Mouse (Mus musculus) cerebellum, adult 11 months (tissue): ENCODE measurements around the gene Mrps31.

Source experiments
- DNase-seq: peaks from one replicate; pipeline ENCODE4 v3.0.0; 2022

Mrps31 gene

DNA sequence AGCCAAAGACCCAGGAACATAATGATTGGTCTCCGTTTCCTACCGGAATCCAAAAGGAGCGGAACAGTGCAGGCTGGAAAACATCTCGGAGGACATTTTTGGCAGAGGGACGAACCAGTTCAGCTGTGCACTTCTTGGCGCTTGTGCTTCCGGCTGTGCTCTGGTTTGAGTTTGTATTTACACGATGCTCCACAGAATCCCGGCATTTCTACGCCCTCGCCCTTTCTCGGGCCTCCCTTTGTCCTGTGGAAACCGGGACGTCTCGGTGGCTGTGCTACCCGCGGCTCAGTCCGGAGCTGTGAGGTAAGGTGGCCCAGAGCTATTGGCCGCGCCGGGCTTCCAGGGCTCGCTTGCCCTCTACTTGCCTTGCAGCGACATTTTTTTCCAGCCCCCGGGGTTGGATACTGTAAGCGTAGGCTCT lies at the start of gene Mrps31:
TSS of gene Mrps31 (plus strand) at position 80 of the 421 bp plus-strand sequence.
- DNase-seq: peak; percentile 81

DNA sequence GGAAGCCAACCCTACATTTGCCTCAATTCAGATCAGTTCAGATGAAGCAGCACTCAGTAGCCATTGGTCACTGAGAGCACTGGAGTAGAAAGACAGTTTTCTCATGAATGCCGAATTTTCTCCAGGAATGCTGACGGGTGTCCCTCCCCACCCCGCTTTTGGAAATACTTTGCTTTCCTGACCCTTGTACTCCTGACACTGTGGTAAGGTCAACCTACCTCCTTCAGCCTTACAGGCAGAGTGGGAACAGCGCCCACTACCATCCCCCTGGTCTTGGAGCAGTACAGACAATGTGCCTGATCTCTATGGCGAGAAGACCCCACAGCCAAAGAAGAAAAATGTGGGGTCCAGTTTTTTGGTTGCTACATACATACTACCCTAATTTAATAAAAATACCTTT lies 34.9 kb upstream of the Mrps31 start:
- no peak for DNase-seq

DNA sequence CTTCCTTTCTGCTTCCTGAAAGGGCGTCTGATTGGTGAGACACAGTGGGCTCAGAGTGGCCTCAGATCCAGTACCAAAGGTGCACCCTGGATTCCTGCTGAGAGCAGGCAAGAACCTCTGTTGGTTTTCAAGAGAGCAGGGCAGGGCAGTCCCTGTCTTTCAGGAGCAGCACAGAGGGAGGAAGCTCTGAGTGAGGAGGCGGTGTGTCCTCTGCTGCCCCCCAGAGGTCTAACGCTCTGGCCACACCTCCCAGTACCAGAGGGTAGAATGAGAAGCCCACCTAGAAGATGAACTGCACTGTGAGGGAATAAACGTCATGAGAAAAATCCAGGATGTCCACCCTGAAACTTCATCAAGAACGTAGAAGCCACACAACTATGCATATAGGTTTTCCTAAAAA lies 34.3 kb upstream of the Mrps31 start:
- no peak for DNase-seq

DNA sequence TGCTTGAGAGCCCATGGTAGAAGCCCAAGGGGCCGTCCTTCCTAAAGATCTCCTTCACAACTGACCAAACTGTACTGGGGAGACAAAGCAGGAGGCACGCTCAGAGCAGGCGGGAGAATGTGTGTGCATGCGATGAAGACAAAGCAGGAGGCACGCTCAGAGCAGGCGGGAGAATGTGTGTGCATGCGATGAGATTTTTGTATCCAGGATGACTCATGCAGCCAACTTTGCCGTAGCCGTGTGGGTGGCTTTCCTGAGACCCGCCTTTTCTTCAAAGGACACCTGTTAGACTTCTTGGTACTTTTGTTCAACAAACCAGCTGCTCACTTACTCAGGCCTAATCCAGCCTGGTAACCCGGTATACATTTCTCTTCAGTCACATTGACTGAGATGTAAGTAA lies 30.2 kb upstream of the Mrps31 start:
- no peak for DNase-seq

- DNase-seq: no peak
Observed at GRCm38 (mm10) chr8:22382824-22383595, 28.2 kb upstream of the Mrps31 start.

- DNase-seq: no peak
Observed at GRCm38 (mm10) chr8:22385158-22385557, 26.0 kb upstream of the Mrps31 start.

DNA sequence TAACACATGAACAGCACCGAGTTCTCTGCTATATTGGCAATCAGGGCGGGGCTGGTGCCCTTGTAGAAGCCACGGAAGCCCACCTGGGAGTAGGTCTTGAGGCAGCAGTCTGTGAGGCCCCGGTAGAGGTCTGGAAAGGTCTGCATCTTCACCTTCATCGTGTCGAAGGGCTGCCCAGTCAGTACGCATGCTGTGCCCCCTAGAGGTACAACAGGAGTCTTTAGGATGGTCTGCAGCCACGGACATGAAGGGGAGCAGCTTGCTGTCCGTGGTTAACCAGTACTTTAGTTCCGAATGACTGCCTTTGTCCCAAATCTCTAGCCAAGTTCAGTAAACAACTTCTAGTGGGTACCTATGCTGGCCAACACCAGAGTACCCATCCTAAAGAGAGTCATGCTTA lies 21.3 kb upstream of the Mrps31 start:
- DNase-seq: no peak

- DNase-seq: no peak
Observed at GRCm38 (mm10) chr8:22390766-22391463, 20.2 kb upstream of the Mrps31 start.

GRCm38 (mm10) chr8:22394471-22394870 lies 16.7 kb upstream of the Mrps31 start:
- no peak for DNase-seq

DNA sequence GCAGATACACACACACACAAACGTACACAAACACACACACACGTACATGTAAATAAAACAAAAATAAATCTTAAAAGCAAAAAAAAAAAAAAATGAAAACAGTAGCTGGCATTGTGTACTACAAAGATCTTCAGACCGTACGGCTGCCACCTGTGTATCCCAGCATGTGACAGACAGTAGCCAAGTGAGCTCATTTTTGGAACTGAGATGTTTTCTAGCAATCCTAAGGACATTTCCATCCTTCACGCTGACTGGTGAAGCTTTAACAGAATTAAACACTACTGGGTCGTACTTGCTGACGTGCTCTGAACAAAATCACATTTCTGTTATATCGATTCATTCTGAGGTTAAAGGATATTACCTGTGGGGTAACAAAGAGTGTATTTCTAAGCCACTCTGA lies 15.9 kb upstream of the Mrps31 start:
- peak; percentile 28 for DNase-seq

GRCm38 (mm10) chr8:22397811-22398141 lies 13.4 kb upstream of the Mrps31 start:
- no peak for DNase-seq

DNA sequence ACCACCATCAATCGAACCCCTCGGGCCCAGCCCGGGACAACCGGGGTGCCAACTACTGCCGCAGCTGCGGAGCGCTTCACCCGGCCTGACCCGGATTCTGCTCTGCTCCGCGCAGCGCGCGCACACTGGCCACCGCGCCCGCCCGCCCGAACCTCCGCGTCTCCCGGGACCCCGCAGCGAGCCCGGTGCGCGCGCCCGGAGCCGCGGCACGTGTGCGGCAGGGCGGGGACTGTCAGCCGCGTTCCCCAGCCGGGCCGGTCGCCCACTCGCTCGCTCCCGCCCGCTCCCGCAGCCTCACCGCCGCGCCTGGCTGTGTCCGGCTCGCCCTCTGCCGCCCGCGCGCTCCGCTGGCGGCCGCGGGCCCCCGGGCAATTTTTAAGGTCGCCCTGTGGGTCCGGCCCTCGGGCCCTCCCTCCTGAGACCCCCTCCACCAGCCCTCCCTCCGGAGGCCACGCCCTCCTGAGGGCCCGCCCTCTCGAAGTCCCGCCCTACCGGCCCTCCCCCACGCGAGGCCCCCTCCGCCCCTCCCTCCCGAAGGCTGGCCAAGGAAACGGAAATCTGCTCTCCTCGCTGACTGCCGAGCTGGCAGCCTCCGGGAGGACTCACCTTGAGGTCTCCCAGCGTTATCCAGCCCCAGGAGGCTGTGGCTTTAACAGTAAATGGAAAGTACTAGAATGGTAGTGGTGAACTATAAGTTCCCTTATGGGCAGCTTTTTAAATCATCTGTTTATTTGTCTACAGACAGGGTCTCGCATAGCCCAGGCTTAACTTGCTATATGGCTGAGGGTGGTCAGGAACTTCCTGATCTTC lies 12.8 kb upstream of the Mrps31 start, which contains the start of gene Slc25a15:
TSS of gene Slc25a15 (minus strand) at position 456 of the 810 bp plus-strand sequence.
- peak; percentile 87 for DNase-seq

DNA sequence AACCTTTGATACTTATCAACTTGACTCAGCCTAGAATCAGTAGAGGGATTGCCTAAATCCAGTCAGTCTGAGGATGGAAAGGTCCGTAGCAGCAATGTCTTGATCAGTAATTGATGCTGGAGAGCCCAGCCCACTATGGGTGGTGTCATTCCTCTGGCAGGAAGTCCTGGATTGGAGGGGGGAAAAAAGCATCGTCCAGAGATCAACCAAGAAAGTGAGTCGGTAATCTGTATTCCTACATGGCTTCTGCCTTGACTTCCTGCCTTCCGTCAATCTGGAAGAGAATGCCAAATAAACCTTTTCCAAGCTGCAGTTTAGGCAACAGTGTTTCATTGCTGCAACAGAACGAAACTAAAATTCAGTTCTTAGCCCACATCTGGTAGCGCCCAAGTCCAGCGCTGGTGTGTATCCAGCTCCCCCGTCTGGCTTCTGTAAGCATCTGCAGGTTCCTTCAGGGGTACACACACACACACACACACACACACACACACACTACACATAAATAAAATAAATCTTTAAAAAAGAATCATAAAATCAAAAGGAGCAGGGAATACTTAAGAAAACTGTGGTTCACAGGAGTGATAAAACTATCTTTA lies 11.8 kb upstream of the Mrps31 start:
- peak; percentile 18 for DNase-seq

- DNase-seq: no peak
Observed at GRCm38 (mm10) chr8:22400593-22400992, 10.6 kb upstream of the Mrps31 start.

DNA sequence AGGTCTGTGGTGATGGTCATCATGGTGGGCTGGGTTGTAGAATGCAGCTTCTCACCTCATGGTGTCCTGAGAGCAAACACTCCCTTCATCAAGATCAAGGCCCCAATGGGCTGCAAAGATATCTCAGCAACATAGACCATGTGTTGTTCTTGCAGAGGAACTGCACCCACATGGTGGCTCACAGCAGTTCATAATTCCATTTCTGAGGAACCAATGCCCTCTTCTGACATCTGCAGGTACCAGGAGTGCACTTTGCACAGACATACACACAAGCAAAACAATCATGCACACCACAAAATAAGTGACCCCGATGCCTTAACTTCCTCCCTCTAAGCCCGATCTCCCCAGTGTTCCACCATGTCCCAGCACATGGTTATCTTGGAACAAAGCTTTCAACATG lies 7.9 kb upstream of the Mrps31 start:
- DNase-seq: no peak

DNA sequence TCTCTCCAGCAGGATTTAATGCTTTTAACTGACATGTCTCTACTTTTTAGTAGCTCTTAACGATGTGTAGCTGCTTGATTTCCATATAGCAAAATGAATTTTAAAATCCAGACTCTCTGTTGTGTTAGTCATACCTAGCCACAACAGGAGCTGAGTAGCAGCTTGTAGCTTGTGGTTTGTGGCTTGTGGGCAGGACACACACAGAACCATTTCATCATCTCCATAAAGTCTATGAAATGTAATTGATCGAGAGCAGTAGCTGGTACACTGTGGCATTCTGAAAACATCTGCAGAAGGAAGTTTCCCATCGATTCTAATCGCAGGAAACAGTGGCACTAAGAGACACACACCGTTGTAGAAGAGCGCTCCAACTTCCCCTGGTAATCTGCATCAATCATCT lies 5.4 kb upstream of the Mrps31 start:
- no peak for DNase-seq

DNA sequence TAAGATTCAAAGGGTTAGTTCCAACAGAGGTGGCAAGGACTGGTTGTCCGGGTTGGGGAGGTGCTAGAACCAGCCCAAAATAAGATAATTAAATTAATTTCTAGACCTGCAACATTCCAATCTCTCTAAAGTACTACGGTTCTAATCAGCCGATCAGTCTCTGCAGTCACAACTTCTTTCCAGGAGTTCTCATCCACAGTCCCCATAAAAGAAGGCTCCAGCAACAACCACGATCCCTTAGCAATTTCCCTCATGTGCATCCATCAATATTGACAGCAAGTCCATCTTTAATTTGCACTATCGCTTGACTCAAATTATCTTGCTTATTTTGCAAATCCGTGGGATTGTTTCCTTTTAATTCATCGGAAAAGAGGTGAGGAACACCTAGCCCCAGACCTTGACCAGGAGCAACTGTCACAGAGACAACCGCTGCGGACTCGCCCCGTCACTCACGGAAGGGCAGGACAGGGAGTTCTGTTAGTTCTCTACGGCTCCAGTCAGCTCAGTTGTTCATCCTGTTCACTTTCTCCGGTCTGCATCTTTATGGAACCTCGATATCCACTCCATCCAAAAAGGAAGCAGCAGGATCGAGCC lies 376 bp upstream of the Mrps31 start:
- no peak for DNase-seq

GRCm38 (mm10) chr8:22411971-22412370 lies 810 bp downstream of the Mrps31 start:
- DNase-seq: no peak
